Mouse (Mus musculus): Measurements from ENCODE around the gene Palm. TPM values are rescaled to one million over a fixed set of nuclear protein-coding genes. Genes with fewer than 3 reads are reported as not detected.

Palm gene
- polyA plus RNA-seq, 1 experiment from 2014 or later = 44.8 TPM

DNA sequence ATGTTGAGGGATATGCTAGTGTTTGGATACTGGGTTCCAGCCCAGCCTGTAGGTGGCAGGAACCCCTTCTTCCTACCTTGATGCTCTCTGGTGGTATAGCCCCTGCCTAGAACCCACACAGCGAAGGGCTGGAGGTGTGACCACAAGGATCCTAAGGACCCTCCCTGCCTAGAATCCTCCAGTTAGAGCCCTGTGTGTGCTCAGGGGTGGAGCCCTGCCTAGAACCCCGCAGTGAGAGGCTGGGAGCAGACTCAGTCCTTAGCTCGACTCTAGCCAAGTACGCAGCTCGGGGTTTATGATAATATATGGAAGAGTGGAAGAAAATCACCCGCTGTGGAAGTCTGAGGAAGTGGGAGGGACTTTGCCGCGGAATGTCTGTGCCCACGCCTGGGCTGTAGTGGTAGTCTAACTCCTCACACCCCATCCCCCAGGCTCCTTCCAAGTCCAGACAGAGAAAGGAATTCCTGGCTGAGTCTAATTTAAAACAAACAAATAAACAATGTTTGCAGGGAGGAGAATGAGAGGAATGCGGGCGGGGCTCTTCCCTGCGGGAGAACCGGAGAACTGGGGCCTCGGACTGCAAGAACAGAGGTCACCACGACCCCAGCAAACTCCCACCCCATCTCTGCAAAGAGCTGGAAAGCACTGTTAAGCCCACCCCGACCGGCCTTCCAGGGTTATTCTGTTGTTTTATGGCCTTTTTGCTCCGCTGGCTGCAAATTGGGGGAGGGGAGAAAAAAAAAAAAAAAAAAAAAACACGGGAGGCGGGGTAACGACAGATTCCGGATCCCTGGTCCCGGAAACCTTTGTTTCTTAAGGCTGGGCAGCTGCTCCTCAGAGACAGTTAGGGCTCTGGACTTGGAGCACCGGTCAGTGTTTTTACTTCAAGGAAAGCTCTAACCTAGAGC, 47.5 kb downstream of the Palm start:
- H3K9ac ChIP-seq (ENCODE audit: low read depth, low read length) = peak overlapping the region; percentile 67
- H3K4me2 ChIP-seq (ENCODE audit: low read depth, low read length) = peak overlapping the region; percentile 86
- H3K27me3 ChIP-seq (replicated peaks; ENCODE audit: control insufficient read depth, insufficient read depth, low read length) = no peaks in the 10 kb centered on the region
- 2% methylated on average over 24 of the region's 24 CpGs for WGBS
- H3K27ac ChIP-seq (ENCODE audit: low read length) = peak overlapping the region; percentile 93
- peaks cover 3% of the 10 kb centered on the region; the same call in 1 of the 2 replicates for H3K9me3 ChIP-seq (ENCODE audit: control insufficient read depth, low read length)
- ATAC-seq = peak; percentile 91
- H3K4me3 ChIP-seq (ENCODE audit: low read length) = peak overlapping the region; percentile 52
- peaks cover 25% of the 10 kb centered on the region for H3K4me1 ChIP-seq (ENCODE audit: control insufficient read depth, insufficient read depth, low read length)
- H3K36me3 ChIP-seq (ENCODE audit: control insufficient read depth, insufficient read depth, low read length) = no peaks in the 10 kb centered on the region

DNA sequence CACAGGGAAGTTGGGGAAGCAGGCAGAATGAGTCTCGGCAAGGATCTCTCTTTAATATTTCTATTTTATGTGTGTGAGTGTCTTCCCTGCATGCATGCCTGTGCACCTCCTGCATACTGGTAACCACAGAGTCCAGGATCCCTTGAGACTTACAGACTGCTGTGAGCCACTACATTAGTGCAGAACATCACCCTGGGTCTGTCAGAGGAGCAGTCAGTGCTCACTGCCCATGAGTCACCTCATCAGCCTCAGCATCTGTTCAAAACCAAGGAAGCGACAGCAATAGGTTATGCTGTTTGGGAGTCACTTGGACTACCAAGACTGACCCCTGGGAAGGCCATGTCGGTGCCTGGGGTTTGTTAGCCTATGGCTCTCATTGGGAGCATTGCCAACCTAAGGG, 49.0 kb downstream of the Palm start:
- Histone ChIP-seq H3K9ac (ENCODE audit: low read depth, low read length) (no peak overlapping the region), H3K36me3 (ENCODE audit: control insufficient read depth, insufficient read depth, low read length) (no peaks in the 10 kb centered on the region), H3K9me3 (ENCODE audit: control insufficient read depth, low read length) (no peaks in the 10 kb centered on the region), H3K4me2 (ENCODE audit: low read depth, low read length) (no peak overlapping the region), H3K27me3 (replicated peaks; ENCODE audit: control insufficient read depth, insufficient read depth, low read length) (no peaks in the 10 kb centered on the region), H3K27ac (ENCODE audit: low read length) (0 out of 2 replicates have a peak overlapping the region, but pooled peaks have one; percentile 33), H3K4me3 (ENCODE audit: low read length) (no peak overlapping the region), H3K4me1 (ENCODE audit: control insufficient read depth, insufficient read depth, low read length) (peaks cover 25% of the 10 kb centered on the region)
- WGBS = 56% methylated on average over 3 of the region's 3 CpGs
- no peak for ATAC-seq

DNA sequence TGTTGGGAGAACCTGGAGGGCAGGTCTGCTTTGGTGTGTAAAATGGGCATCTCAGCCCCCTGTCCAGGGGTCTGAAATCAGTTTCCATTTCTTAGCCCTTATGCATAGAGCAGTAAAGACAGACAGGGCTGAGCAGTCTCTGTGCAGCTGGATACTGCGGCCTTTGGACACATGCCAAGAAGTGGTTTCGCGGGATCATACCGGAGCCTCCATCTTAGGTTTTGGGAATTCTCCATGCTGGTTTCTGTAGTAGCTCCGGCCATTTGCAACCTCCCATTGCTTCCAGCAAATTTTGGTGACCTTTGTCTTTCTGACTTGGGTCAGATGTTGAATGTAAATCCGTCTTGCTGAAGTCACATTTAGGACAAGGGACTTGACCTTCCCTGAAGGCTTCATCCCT, 50.1 kb downstream of the Palm start:
- no peaks in the 10 kb centered on the region for H3K27me3 ChIP-seq (replicated peaks; ENCODE audit: control insufficient read depth, insufficient read depth, low read length)
- 0 out of 2 replicates have a peak overlapping the region, but pooled peaks have one; percentile 24 for H3K27ac ChIP-seq (ENCODE audit: low read length)
- no peak overlapping the region for H3K4me2 ChIP-seq (ENCODE audit: low read depth, low read length)
- H3K9me3 ChIP-seq (ENCODE audit: control insufficient read depth, low read length) = no peaks in the 10 kb centered on the region
- H3K9ac ChIP-seq (ENCODE audit: low read depth, low read length) = no peak overlapping the region
- 56% methylated on average over 6 of the region's 6 CpGs for WGBS
- no peak overlapping the region for H3K4me3 ChIP-seq (ENCODE audit: low read length)
- H3K4me1 ChIP-seq (ENCODE audit: control insufficient read depth, insufficient read depth, low read length) = peaks cover 25% of the 10 kb centered on the region
- ATAC-seq = no peak
- H3K36me3 ChIP-seq (ENCODE audit: control insufficient read depth, insufficient read depth, low read length) = no peaks in the 10 kb centered on the region

DNA sequence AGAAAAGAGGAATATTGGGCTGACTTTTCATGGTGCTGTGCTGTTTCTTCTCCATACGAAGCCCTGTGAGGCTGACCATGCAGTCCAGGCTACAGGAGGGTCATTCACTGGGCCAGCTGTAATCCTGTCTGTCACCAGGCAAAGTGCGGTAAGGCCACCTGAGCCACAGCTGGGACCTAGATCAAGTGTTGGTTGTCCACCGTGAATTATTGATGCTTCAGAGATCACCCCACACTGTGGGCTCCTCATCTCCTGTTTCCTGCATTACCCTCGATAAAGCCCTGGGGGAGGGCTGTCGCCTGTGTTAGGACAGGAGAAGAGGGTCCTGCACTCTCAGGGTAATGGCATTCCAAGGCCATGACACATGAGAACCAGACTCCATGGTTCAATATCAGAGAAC, 53.2 kb downstream of the Palm start:
- no peaks in the 10 kb centered on the region for H3K36me3 ChIP-seq (ENCODE audit: control insufficient read depth, insufficient read depth, low read length)
- H3K4me3 ChIP-seq (ENCODE audit: low read length) = no peak overlapping the region
- H3K4me2 ChIP-seq (ENCODE audit: low read depth, low read length) = no peak overlapping the region
- peaks cover 30% of the 10 kb centered on the region for H3K4me1 ChIP-seq (ENCODE audit: control insufficient read depth, insufficient read depth, low read length)
- no peaks in the 10 kb centered on the region for H3K27me3 ChIP-seq (replicated peaks; ENCODE audit: control insufficient read depth, insufficient read depth, low read length)
- ATAC-seq = no peak
- WGBS = 53% methylated on average over 5 of the region's 5 CpGs
- no peak overlapping the region for H3K9ac ChIP-seq (ENCODE audit: low read depth, low read length)
- H3K9me3 ChIP-seq (ENCODE audit: control insufficient read depth, low read length) = no peaks in the 10 kb centered on the region
- H3K27ac ChIP-seq (ENCODE audit: low read length) = no peak overlapping the region

DNA sequence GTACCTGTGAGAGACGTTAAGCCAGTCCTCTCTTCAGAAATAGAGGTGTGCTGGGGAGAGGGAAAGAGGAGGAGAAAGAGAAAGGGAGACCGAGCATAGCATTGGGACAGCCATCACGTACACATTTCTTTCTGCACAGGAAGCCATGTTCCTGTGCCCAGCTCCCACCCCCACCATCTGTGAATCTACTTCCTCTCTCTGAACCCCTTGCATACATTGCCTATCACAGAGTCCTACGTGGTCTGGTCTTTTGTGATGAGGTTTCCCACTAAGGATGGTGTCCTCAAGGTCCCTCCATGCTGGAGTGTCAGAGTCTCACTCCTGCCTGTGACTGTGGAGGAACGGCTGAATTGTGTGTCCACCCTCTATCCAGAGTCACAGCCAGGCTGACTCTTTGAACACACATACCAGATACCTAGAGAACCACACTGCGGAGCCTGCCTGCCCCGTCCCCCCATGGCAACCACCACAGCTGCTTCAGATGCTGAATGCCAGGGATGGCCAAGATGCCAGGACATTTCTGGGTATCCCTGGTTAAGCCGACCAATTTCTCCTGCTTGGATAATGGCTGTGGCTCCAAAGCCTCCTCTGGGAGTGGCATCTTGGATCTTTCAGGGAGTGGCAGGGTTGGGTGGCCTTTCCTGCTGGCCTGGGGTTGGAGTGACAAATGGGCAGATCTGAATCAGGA, 56.7 kb downstream of the Palm start:
- no peaks in the 10 kb centered on the region for H3K27me3 ChIP-seq (replicated peaks; ENCODE audit: control insufficient read depth, insufficient read depth, low read length)
- no peaks in the 10 kb centered on the region for H3K36me3 ChIP-seq (ENCODE audit: control insufficient read depth, insufficient read depth, low read length)
- H3K4me1 ChIP-seq (ENCODE audit: control insufficient read depth, insufficient read depth, low read length) = peaks cover 30% of the 10 kb centered on the region
- H3K9ac ChIP-seq (ENCODE audit: low read depth, low read length) = no peak overlapping the region
- no peak overlapping the region for H3K4me2 ChIP-seq (ENCODE audit: low read depth, low read length)
- no peak overlapping the region for H3K4me3 ChIP-seq (ENCODE audit: low read length)
- H3K27ac ChIP-seq (ENCODE audit: low read length) = peak overlapping the region; percentile 8; the same call in 1 of the 2 replicates
- no peak for ATAC-seq
- no peaks in the 10 kb centered on the region for H3K9me3 ChIP-seq (ENCODE audit: control insufficient read depth, low read length)
- 76% methylated on average over 8 of the region's 8 CpGs for WGBS

DNA sequence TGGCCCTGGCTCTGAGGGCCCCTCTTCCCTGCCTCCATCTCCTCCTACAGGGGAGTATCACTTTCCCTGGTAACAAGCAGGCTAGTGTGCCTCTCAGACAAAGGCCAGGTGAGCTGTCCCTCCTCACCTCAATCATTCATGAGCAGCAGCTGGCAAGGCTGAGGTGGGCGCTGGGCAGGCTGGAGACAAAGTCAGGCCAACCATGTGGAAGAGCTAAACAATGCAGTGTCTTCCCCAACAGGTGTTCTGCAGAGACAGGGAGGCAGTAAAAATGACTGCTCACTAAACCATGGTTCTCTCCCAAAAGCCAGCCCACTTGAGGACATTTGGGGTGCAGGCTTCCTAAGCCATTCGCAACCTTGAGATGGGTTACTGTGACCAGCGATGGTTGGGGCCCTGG, 58.3 kb downstream of the Palm start:
- Histone ChIP-seq H3K9ac (ENCODE audit: low read depth, low read length) (peak overlapping the region; percentile 89), H3K36me3 (ENCODE audit: control insufficient read depth, insufficient read depth, low read length) (peaks cover 3% of the 10 kb centered on the region; the same call in 1 of the 2 replicates), H3K4me2 (ENCODE audit: low read depth, low read length) (peak overlapping the region; percentile 88), H3K4me1 (ENCODE audit: control insufficient read depth, insufficient read depth, low read length) (peaks cover 33% of the 10 kb centered on the region), H3K4me3 (ENCODE audit: low read length) (peak overlapping the region; percentile 97; the same call in 1 of the 2 replicates), H3K27me3 (replicated peaks; ENCODE audit: control insufficient read depth, insufficient read depth, low read length) (no peaks in the 10 kb centered on the region), H3K27ac (ENCODE audit: low read length) (peak overlapping the region; percentile 100), H3K9me3 (ENCODE audit: control insufficient read depth, low read length) (no peaks in the 10 kb centered on the region)
- WGBS = 53% methylated on average over 3 of the region's 3 CpGs
- ATAC-seq = no peak

DNA sequence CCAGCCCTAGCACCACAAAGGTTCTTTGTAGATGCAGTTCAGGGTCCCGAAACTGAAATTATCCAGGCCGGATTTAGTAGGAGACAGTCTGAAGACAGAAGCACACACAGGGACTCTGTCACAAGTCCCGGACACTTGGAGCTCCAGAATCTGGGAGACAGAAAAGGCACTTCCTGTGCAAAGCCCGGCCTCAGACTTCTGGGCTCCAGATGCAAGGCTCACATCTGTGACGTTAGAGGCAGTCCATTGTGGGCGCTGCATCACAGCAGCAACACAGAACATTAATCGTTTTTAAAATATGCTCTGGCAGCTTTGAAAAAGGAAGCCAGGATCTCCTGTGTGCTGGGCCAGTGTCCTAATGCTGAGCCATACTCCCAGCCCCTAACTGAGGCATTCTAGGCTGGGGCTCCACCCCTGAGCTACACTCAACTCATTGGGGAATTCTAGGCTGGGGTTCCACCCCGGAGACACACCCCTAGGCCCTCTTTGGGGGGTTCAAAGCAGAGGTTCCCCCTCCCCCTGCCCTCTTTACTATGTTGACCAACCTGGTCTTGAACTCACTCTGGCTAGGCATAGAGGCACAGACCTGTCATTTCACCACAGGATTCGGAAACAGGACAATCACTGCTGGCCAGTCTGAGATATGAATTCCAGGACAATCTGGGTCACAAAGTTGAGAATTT, 58.9 kb downstream of the Palm start:
- Histone ChIP-seq H3K36me3 (ENCODE audit: control insufficient read depth, insufficient read depth, low read length) (peaks cover 5% of the 10 kb centered on the region), H3K27me3 (replicated peaks; ENCODE audit: control insufficient read depth, insufficient read depth, low read length) (no peaks in the 10 kb centered on the region), H3K9me3 (ENCODE audit: control insufficient read depth, low read length) (no peaks in the 10 kb centered on the region), H3K9ac (ENCODE audit: low read depth, low read length) (peak overlapping the region; percentile 89), H3K4me1 (ENCODE audit: control insufficient read depth, insufficient read depth, low read length) (peaks cover 39% of the 10 kb centered on the region), H3K27ac (ENCODE audit: low read length) (peak overlapping the region; percentile 100), H3K4me3 (ENCODE audit: low read length) (peak overlapping the region; percentile 97), H3K4me2 (ENCODE audit: low read depth, low read length) (peak overlapping the region; percentile 88)
- no peak for ATAC-seq
- 25% methylated on average over 9 of the region's 9 CpGs for WGBS

DNA sequence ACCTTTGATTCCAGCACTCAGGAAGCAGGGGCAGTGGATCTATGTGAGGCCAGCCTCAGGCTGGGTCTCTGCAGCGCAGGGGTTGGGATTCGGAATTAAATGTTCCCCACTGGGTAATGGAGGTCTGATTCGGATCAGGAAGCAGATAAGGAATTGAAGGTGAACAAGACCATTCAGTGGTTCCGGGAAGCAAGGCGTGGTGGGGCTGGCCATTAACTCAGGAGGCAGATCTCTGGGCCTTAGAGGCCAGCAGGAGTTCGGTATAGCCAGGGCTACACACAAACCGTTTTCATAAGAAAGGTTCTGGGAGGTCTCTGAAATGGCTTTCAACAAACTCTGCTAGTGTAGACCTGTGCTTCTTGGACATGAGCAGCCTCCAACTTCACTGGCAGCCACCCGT, 59.5 kb downstream of the Palm start:
- Histone ChIP-seq H3K4me2 (ENCODE audit: low read depth, low read length) (peak overlapping the region; percentile 88), H3K4me3 (ENCODE audit: low read length) (peak overlapping the region; percentile 97), H3K27me3 (replicated peaks; ENCODE audit: control insufficient read depth, insufficient read depth, low read length) (no peaks in the 10 kb centered on the region), H3K9me3 (ENCODE audit: control insufficient read depth, low read length) (no peaks in the 10 kb centered on the region), H3K9ac (ENCODE audit: low read depth, low read length) (peak overlapping the region; percentile 89), H3K4me1 (ENCODE audit: control insufficient read depth, insufficient read depth, low read length) (peaks cover 45% of the 10 kb centered on the region), H3K27ac (ENCODE audit: low read length) (peak overlapping the region; percentile 100), H3K36me3 (ENCODE audit: control insufficient read depth, insufficient read depth, low read length) (peaks cover 7% of the 10 kb centered on the region)
- WGBS = 13% methylated on average over 8 of the region's 8 CpGs
- ATAC-seq = no peak

DNA sequence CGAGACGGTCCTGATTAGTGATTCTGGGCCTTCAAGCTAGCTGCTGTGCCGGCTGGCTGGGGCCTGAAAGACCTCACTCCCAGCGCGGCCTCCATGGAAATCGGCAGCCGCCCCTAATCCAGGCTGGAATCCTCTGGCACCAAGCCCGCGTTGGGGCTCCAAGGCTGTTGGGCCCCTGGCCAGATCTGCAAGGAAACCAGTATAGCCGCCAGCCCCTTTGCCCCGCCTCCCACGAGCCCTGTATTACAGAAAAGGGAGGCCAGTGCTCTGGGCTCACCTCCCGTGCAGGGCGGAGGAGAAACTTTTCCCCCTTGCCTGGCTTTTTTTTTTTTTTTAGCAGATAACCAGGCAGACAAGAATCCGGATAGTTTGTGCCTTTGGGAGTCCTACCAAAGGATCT, 60.0 kb downstream of the Palm start:
- WGBS = 0% methylated on average over 15 of the region's 15 CpGs

More for the DNA sequence above, 60.0 kb downstream of the Palm start:
- Histone ChIP-seq H3K27me3 (replicated peaks; ENCODE audit: control insufficient read depth, insufficient read depth, low read length) (no peaks in the 10 kb centered on the region), H3K4me3 (ENCODE audit: low read length) (peak overlapping the region; percentile 97), H3K27ac (ENCODE audit: low read length) (peak overlapping the region; percentile 100), H3K9ac (ENCODE audit: low read depth, low read length) (peak overlapping the region; percentile 89), H3K4me1 (ENCODE audit: control insufficient read depth, insufficient read depth, low read length) (peaks cover 51% of the 10 kb centered on the region), H3K4me2 (ENCODE audit: low read depth, low read length) (peak overlapping the region; percentile 88), H3K9me3 (ENCODE audit: control insufficient read depth, low read length) (no peaks in the 10 kb centered on the region), H3K36me3 (ENCODE audit: control insufficient read depth, insufficient read depth, low read length) (peaks cover 7% of the 10 kb centered on the region)
- ATAC-seq = peak; percentile 57
